Mouse (Mus musculus): ENCODE measurements around the gene Trpm3.

Gene Trpm3

DNA sequence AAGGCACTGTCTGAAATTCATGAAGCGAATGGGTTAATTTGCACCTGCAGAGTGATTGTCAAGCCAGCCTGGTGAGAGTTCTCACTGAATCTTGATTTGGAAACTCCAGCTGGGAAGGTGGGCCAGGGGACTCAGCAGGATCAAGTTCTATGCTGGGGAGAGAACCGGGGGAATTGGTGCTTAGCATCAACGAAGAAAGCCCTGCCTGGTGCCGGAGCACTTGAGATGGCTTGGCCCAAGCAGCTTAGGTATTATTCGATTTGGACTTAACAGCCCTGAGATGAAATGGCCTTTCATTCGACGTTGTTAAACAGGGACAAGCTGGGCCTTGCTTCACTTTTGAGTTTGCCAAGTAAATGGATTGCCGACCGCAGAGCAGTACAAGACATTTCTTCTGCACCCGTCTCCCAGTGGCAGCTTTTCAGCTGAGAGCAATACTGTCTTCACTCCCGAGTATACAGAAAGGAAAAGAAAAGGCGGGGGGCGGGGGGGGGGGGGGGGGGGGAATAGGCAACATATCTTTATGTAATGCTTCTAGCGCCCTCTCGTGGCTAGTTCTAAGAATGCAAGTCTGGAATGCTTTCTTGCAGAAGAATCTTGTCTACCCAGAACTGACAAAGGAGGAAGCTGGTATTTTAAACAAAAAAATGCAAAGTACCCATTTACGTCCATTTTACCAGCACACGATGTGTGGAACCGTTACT, 165.3 kb downstream of the Trpm3 start:
- peak; percentile 85 for DNase-seq (ENCODE audit: low read depth, low spot score)

DNA sequence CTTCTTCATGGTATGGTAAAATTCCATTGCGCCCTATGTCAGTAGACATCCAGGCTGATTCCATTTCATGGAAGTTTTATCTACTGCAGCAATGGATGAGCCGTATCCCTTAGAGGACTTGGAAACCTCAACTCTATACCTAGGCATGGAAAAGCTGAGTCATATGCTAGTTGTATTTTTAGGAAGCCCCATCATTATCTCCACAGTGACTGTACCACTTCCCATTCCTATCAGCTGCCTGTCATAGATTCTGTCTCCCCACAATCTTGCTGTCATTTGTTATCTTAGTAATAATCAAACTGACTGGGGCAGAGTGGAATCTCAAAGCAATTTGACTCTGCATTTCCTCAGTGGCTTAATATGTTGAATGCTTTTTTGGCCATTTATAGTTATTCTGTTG, 169.2 kb downstream of the Trpm3 start:
- DNase-seq (ENCODE audit: low read depth, low spot score): no peak

GRCm38 (mm10) chr19:22317306-22317705, 178.5 kb downstream of the Trpm3 start:
- DNase-seq (ENCODE audit: low read depth, low spot score): no peak

GRCm38 (mm10) chr19:22326813-22327212, 188.0 kb downstream of the Trpm3 start:
- DNase-seq (ENCODE audit: low read depth, low spot score): no peak

DNA sequence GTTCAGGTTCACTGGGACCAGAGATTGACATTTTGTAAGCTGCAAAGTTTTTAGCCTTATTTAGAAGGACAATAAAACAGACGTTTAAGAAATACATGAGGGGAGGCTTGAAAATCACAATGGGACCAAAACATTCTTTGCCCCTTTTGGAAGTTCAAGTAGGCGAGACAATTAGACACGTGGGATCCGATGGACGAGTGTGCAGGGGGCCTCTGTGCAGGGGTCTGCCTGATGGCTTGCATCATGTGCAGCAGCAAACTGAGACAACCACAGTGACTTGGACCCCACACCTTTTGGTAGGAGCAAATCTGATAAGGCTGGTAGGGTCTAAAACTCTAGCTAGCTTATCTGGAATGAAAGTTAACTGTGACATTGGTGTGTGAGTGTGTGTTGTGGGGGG, 188.4 kb downstream of the Trpm3 start:
- no peak for DNase-seq (ENCODE audit: low read depth, low spot score)

DNA sequence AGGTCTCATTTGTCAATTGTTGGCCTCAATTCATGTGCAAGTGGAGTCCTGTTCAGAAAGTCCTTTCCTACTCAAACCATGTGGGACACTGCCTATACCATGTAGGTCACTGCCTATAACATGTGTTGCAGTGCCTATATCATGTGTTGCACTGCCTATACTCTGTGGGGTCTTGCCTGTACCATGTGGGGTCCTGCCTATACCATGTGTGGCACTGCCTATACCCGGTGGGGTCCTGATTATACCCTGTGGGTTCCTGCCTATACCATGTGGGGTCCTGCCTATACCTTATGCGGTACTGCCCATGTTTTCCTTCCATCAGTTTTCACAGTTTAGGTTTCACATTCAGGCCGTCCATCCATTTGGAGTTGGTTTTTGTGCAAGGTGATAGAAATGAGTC, 197.4 kb downstream of the Trpm3 start:
- DNase-seq (ENCODE audit: low read depth, low spot score): no peak

GRCm38 (mm10) chr19:22337468-22337867, 198.6 kb downstream of the Trpm3 start:
- peak; percentile 75 for DNase-seq (ENCODE audit: low read depth, low spot score)

DNA sequence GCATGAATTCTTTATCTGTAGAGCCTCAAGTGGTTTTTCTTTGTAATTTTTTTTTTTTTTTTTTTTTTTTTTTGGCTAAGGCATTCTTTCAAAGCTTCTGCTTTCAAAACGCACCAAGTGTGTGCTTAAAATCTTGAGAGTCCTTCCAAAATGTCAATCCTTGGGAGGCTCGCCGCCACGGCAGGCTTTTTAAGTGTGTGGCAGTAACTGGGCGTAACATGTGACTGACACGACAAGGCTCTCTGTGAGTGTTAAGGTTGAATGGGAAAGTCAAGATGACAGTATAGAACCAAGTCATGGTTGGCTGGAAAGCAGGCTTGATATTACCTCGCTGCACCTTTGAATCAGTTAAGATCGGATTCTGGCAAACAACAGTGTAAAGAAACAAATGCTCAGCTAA, 200.1 kb downstream of the Trpm3 start:
- DNase-seq (ENCODE audit: low read depth, low spot score): no peak

GRCm38 (mm10) chr19:22354037-22354541, 215.2 kb downstream of the Trpm3 start:
- no peak for DNase-seq (ENCODE audit: low read depth, low spot score)

DNA sequence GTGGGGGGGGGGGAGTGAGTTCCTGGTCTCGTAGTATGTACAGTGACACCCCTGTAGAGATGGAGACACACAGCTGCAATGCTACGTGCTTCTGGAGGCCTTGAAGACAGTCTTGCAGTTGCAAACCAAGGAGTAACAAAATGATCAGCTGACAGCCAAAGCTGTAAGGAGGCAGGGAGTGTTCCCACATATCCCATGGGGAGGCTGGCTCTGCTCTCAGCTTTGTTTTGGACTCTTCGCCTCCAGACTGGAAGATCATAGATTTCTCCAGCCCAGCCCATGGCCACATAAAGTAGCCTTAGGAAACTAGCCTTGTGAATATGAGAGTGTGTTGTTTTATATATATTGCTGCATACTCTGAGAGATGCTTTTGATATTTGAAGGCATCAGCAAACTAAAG, 248.0 kb downstream of the Trpm3 start:
- no peak for DNase-seq (ENCODE audit: low read depth, low spot score)

DNA sequence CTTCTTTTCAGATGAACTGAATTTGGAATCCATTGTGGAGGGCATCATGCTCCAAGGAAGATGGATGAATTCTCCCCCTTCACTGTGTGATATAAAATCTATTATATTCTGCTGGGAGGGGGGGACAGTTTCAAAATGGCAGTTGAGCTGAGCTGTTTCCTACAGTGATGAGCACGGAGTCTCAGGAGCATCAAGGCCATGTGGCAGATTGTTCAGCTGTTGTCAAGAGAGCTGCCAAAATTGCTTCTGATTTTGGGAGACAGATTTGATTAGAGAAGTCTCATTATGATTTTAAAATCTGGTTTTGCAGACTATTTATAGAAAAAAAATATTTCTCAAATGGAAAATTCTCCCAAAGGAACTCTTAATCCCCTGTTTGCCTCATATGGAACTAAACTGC, 255.9 kb downstream of the Trpm3 start:
- DNase-seq (ENCODE audit: low read depth, low spot score): no peak

DNA sequence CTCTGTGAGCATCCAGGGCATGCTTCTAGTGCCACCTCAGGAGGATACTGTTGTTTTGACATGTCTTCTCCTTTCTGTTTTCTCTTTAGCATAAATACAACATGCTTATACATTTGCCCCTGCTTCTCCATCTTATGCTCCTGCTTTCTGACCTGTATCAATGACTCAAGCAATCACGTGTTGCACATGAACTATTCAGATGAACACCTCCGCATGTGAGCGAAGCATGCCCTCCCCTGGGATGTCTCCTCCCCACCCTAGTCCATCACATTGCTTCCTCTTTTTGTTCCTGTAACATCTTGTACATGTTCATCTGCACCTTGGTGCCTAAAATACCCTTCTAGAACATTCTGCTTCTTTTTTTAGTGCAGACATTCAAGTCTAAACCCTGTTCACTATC, 265.2 kb downstream of the Trpm3 start:
- no peak for DNase-seq (ENCODE audit: low read depth, low spot score)

- DNase-seq (ENCODE audit: low read depth, low spot score): no peak
Observed at GRCm38 (mm10) chr19:22418239-22418638, 279.4 kb downstream of the Trpm3 start.

GRCm38 (mm10) chr19:22437207-22437606, 298.4 kb downstream of the Trpm3 start:
- DNase-seq (ENCODE audit: low read depth, low spot score): no peak

- peak; percentile 9 for DNase-seq (ENCODE audit: low read depth, low spot score)
Observed at GRCm38 (mm10) chr19:22447418-22448339, 308.8 kb downstream of the Trpm3 start.

DNA sequence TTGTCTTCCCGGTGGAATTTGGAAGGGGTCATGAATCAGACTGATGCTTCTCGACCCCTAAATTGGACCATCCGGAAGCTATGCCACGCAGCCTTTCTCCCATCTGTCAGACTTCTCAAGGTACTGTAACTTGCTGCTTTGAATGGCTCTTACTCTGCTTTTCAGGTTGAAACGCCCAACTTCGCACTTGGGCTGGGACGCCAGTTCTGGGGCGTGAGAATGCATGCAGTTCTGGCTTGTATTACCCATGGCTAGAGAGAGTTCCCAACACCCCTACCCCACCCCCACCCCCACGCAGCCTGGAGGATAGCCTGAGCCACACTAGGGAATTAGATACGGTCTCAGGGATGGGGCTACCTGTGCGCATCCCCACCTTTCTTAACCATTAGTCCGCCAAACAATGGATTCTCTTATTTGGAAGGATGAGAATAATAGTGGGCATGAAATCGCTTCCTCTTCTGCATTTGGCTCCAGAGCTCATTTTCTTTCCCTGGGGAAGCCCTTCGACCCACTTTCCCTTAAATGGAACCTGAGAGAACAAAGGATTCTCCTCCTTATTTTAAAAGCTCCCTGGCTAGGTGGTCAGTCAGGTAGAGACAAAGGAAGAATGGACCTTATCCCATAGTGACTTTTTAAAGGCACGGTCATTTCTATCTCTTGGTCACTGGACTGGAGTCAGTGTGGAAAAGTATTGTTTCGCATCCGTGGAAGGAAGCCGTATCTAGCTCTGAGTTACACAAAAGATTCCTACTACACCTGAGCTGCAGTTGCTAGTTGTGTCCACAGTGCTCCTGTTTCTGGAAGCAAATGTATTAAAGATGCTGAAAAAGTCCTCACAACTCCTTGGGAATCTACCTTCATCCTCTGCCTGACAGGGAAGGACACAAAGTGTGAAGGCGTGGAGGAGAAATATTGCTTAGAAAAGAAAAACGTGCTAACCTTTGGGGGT, 309.8 kb downstream of the Trpm3 start:
- DNase-seq (ENCODE audit: low read depth, low spot score): peak; percentile 1

- DNase-seq (ENCODE audit: low read depth, low spot score): no peak
Observed at GRCm38 (mm10) chr19:22451290-22451689, 312.4 kb downstream of the Trpm3 start.

GRCm38 (mm10) chr19:22456935-22457334, 318.1 kb downstream of the Trpm3 start:
- DNase-seq (ENCODE audit: low read depth, low spot score): no peak

GRCm38 (mm10) chr19:22462043-22462442, 323.2 kb downstream of the Trpm3 start:
- no peak for DNase-seq (ENCODE audit: low read depth, low spot score)

DNA sequence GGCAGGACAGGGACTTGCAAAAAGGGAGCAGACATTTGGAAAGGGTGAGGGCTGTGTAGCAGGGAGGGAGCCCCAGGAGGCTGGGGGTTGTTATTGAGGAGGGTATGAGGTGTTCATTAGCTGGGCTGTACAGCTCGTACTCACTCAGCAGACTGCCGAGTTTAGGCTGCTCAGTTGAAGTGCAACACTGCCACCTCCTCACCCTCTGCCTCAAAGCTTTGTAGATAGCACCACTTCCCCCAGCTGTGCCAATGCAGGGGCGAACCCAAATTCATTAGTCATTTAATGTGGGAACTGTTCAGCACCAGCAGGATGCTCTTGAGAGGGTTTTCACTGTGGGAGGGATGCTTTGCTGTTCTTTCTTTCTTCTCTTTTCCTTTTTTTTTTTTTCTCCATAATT, 324.7 kb downstream of the Trpm3 start:
- no peak for DNase-seq (ENCODE audit: low read depth, low spot score)

DNA sequence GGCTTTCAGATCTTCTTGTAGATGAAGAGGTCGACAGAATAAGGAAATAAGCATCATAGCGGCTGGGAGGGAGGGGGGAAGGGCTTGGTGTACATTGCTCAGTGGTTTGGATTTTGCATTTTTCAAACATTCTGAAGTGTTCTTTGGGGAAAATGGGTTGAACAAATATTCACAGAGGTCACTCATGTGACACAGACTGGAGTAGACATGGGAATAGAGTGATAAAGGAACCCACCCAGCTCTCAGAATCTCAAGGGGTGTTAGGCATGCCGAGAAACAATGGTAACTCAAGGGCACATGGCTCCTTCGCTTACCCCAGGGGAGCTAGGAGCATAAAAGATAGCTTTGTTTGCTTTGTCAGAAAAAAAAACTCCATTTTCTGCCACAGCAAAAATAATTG, 330.8 kb downstream of the Trpm3 start:
- DNase-seq (ENCODE audit: low read depth, low spot score): no peak
